Mouse (Mus musculus) activated CD4-positive, CD25-positive, alpha-beta regulatory T cell, adult 4 months (primary cell): ENCODE measurements at regions not wholly inside any gene's neighbourhood (a gene's known extent, or its start where the extent isn't known, plus 50 kb on each side); places are given as distances from the start of the nearest gene placed in this dataset.
"Not testable (repeated sequence)": the region's sequence is repeated elsewhere in the genome, so short reads cannot be mapped to it uniquely, and the experiment has no call there.

Source experiments
- ATAC-seq: one replicate; pipeline ENCODE4 v1.8.0; 2017

GRCm38 (mm10) chr4:3080385-3081125 is 86.6 kb upstream of the Vmn1r2 start:
- no peak for ATAC-seq

- ATAC-seq = peak; percentile 31
Measured at GRCm38 (mm10) chr4:3081148-3081952, 85.8 kb upstream of the Vmn1r2 start.

- ATAC-seq = no peak
Measured at GRCm38 (mm10) chr4:3081953-3082950, 84.9 kb upstream of the Vmn1r2 start.

- ATAC-seq = peak; percentile 11
Measured at GRCm38 (mm10) chr4:3083161-3084020, 83.7 kb upstream of the Vmn1r2 start.

- no peak for ATAC-seq
Measured at GRCm38 (mm10) chr4:3084021-3084545, 83.0 kb upstream of the Vmn1r2 start.

GRCm38 (mm10) chr4:3085456-3086448 is 81.4 kb upstream of the Vmn1r2 start:
- no peak for ATAC-seq

GRCm38 (mm10) chr4:3087616-3088015 is 79.5 kb upstream of the Vmn1r2 start:
- ATAC-seq = not testable (repeated sequence)

GRCm38 (mm10) chr4:3089567-3090377 is 77.3 kb upstream of the Vmn1r2 start:
- peak; percentile 53 for ATAC-seq

GRCm38 (mm10) chr4:3090378-3090735 is 76.8 kb upstream of the Vmn1r2 start:
- peak; percentile 56 for ATAC-seq

GRCm38 (mm10) chr4:3090742-3091141 is 76.4 kb upstream of the Vmn1r2 start:
- ATAC-seq = peak; percentile 12
